Mouse (Mus musculus) spleen, postnatal 36 days (tissue): ENCODE measurements around the gene Flnb.
A peak's percentile ranks its signal among the peaks of the same experiment; 100 is the strongest.

Experiments used
- DNase-seq, 2 experiments: peaks; one replicate each; pipeline ENCODE4 v3.0.0; 2022; ENCODE audit warnings: low spot score in 2 of 2, mixed read lengths in 1 of 2

Gene Flnb

DNA sequence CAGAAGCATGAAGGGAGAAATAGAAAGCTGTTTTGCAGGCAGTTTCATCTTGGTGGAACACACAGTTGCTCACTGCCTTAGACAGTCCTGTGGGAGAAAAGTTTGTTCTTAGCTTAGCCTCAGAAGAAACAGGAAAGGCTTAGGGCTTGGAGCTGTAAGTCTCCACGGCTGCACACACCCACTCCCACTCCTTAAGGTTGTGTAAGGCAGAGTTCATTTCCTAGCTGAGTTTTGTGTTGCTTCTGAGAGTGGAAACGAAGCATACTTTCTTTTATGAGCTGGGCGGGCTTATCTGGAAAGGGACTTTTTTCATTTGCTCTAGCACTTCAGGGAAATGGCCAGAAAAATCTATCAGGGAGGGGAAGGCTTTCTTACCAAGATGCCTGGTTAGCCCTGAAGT lies 82.2 kb downstream of the Flnb start:
- DNase-seq: no peak

DNA sequence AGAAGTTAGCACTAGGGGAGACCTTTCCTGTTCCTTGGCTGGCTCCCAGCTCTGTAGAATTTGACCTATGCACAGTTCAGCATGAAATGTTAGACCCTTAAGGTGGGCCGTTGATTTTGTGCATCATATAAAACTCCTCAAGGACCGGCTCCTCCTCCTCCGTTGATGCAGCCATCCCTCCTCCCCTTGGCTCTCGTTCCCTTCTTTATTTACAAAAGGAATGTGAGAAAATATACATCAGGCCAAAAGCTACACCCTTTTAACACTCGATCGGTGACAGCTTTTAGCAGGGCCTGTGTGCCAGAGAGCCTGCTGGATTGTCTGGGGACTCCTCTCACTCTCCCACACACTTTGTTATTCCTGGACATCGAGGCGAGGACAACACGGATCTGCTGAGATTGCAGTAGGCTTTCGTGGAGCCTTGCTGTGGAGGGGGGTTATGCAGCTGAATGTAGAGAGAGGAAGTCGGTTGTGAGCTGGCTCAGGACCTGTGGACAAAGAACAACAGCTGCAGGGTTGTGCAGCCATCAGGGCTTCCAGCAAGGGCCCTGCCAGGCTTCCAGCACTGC lies 82.8 kb downstream of the Flnb start:
- DNase-seq: no peak

GRCm38 (mm10) chr14:7901484-7902240 lies 83.9 kb downstream of the Flnb start:
- DNase-seq: no peak

DNA sequence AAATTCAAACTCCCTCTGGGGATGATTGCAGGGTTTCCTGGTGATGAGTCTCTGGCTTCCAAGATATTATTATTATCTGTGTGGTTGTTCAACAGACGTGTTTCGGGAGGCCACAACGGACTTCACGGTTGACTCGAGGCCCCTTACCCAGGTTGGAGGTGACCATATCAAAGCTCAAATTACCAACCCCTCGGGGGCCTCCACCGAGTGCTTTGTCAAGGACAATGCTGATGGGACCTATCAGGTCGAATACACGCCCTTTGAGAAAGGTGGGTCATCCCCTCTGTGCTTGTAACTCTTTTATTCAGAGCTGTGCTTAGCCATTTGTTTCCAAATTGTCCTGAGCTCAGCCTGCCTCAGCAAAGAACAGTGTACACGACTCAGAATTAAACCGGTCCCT lies 89.3 kb downstream of the Flnb start:
- DNase-seq: no peak

DNA sequence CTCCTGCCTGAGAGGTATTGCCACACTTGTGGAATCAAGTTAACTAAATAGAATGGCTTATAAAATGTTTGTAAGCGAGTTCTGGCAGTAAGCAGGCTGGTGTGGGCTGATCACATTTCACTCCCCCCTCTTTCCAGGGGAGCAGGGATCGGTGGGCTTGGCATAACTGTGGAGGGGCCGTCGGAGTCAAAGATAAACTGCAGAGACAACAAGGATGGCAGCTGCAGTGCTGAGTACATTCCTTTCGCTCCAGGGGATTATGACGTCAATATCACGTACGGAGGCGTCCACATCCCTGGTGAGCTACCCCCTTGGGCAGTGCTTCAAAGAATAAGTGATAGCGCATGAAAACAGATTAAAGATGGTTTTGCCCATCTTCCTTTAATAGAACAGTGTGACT lies 91.7 kb downstream of the Flnb start:
- DNase-seq: no peak

- DNase-seq: peak; percentile 52 to 66
Measured at GRCm38 (mm10) chr14:7913842-7914241, 96.1 kb downstream of the Flnb start.

GRCm38 (mm10) chr14:7914461-7914860 lies 96.7 kb downstream of the Flnb start:
- DNase-seq: no peak

GRCm38 (mm10) chr14:7918150-7918991 lies 100.6 kb downstream of the Flnb start:
- no peak for DNase-seq

- DNase-seq: no peak
Measured at GRCm38 (mm10) chr14:7919309-7919708, 101.6 kb downstream of the Flnb start.

DNA sequence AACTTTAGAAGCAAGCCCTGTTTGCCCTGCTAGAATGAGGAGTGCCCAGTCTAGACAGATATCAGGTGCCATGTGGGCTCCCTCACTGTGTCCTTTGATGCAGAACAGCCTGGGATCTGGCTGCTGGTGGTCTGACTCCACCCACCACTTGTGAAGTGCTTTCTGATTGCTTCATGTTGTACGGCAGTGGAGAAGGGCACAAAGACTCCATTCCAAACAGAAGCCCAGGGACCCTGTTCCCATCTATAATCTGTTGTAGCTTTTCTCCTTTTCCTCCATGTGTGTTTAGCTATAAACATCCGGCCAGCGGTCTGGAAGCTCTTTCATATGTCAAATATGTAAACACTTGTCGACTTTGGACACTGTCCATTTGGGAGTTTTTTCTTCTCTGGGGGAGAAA lies 102.2 kb downstream of the Flnb start:
- no peak for DNase-seq

DNA sequence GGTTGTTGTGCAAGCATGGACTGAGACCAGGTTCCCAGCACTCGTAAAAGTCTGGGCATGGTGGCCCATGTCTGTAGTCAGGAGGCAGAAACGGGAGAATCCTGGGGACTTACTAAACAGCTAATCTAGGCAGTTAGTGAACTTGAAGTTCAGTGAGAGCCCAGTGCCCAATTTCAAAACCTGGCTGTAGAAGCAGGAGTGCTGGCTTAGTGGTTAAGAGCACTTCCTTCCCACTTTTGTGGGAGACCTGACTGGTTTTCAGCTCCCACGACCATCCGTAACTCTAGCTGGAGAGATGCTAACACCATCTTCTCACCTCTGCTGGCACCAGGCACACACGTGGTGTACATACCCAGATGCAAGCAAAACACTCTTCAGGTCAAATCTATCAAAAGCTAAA lies 103.7 kb downstream of the Flnb start:
- no peak for DNase-seq

DNA sequence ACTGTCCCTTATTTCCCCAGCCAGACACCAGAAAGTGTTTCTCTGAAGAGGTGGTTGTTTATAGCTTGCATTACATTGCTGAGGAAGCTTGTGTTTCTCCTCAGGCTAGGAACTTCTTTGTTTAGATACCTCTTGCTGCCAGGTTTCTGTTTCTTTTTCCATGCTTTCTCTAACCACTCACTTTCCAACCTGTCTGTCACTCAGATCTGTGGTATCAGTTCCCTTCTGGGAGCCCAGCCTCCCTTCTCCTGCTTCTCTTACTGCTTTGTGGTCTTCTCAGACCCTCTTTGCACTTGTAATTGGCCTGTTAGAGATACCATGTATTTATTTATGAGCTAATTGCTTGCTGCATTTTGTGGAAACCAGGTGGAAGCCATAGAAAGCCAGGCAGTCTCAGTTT lies 105.9 kb downstream of the Flnb start:
- no peak for DNase-seq

DNA sequence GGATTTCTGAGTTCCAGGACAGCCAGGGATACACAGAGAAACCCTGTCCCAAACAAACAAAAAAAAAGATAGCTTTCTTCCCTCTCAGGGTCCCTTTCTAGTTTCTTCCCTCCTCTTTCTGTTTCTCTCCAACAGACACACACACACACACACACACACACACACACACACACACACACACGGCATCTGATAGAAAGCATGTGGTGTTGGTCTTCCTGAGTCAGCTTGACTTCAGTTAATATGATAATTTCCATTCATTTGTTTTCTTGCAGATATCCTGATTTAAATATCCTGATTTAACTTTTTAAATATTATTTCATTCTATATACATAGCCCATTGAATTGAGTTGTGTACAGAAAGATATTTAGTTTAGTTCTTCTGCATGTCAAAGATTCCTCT lies 110.6 kb downstream of the Flnb start:
- no peak for DNase-seq

DNA sequence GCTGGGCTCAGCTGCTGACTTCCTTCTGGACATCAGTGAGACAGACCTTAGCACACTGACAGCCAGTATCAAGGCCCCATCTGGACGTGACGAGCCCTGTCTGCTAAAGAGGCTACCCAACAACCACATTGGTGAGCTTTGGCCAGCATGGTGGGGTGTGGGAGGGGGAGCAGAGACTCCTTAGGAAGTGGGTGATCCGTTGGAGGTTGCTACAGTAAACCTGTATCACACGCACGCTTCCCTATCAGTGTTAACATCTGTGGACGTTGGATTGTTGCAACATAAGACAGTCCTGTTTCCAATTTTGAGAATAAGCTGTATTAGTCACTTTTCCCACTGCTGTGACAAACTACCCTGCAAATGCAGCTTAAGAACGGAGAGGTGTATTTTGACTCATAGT lies 111.3 kb downstream of the Flnb start:
- no peak for DNase-seq

DNA sequence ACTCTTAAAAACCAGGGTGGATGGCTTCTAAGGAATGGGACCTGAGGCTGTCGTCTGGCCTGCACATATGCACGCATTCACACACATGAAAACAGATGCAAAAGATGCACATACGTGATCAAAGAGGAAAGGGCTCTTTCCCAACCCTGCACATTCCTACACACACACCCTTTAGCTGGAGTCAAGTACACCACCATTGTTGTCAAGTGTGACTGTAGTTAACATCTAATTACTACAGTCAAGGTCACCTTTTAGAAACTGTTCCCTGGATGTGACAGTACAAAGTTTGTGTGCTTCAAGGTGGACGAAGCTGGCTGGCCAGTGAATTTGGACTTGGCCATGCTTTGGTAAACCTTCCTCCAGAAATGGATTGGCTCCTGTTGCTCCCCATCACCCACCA lies 114.4 kb downstream of the Flnb start:
- no peak for DNase-seq

- no peak for DNase-seq
Measured at GRCm38 (mm10) chr14:7934166-7934565, 116.4 kb downstream of the Flnb start.

DNA sequence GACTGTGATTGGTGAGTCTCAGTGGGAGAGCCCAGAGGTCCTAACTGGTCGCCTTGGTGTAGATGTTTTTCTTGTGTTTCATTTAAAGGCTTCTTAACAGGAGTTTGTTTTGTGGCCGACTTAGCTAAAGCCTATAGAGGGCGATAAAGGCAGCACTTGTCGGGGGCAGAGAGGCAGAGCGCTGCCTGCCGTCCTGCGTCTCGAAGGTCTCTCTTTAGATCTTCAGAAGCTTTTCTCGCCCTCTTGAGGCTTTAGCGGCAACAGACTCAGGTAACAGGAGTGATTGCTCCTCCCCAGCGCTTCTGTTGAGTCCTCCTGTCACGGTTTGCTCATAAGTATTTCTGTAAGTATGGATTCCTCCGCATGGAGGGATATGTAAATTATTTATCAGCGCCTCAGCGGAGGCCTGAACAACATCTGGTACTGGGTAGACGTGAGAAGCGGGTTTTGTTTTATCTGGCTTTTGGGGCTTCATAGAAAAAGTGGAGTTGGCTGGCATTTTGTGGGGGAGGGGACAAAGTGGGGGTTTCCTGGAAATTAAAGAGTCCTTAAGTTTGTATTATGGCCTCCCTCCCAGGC lies 119.4 kb downstream of the Flnb start:
- peak in 1 of 2 experiments; percentile 10 for DNase-seq

DNA sequence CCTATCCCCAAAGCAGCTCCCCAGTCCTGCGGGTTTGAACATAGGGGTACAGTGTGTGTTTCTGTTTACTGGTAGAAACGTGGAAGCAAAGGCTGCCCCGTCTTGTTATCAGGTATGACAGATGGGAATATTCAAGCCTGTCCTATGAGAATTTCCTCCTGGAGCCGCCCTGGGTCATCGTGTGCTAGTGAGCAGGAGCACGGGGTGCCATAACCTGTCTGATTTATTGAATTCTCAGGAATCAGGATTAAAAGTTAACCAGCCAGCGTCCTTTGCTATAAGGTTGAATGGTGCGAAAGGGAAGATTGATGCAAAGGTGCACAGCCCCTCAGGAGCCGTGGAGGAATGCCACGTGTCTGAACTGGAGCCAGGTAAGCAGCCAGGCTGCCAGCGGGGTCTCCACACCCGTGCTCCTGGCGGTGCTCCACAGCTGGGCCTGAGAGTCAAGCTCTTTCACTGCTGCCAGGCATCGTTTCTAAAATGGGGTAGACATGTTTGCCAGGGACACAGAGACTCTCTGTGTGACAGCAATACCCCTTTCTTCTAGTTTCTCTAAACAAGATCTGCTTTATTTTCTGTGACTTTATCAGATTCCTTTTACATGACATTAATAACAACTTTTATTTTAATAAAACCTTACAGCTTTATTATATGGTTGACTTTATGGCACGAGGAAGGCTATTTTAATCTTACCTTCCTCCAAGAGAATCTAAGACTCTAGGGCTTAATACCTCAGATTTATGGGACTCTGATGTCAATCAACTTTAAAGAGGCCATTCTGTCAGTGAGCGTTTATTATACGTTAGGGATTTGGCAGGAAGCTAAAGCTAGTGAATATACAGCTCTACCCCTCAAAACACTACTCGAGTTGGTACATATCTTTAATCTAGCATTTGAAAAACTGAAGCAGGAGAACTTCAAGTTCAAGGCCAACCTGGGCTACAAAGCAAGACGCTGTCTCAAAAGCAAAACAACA lies 121.3 kb downstream of the Flnb start:
- DNase-seq: no peak

DNA sequence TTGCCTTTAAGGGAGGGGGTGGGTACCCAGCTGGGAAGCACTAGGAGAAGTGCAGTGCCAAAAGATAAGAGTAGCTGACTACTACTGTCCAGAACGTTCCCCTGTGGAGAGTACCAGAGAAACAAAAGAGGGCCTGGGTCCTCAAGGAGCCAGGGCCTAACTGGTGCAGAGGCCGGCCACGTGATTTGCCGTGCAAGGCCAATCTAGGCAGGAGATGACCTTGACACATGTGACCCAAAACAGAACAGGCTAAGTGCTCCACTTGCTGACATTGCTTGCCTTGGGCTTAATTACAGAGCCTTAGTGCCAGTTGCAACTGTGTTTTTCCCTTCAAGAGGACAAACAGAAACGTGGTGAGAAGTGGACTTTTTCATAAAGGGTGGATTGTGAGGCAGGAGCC lies 123.7 kb downstream of the Flnb start:
- no peak for DNase-seq

GRCm38 (mm10) chr14:7943101-7943800 lies 125.5 kb downstream of the Flnb start:
- no peak for DNase-seq

GRCm38 (mm10) chr14:7943801-7944135 lies 126.0 kb downstream of the Flnb start:
- no peak for DNase-seq
